Comparison of ENCODE assay signal across 17 mouse cellular contexts in genomic region chr5:9034535-9034934, GRCm38 (mm10). TPM values are rescaled to one million over a fixed set of nuclear protein-coding genes. Genes with fewer than 3 reads are reported as not detected.
DNase-seq lines count a peak whose midpoint lies in the region; ATAC-seq lines count a peak whose summit lies in the region.
"Had no signal": no experiment of that assay in that cellular context is flagged by ENCODE, and none has a peak within 500 bp of the region (broad histone marks: within the 10 kb centered on the region; RNA-seq: fewer than 3 reads in every experiment).

No protein-coding gene starts in this region.

- H3K36me3 ChIP-seq in kidney, embryonic 15.5 days: no peaks in the 10 kb centered on the region
- no peaks in the 10 kb centered on the region for H3K36me3 ChIP-seq in liver, embryonic 12.5 days
- no peaks in the 10 kb centered on the region for H3K36me3 ChIP-seq in limb, embryonic 10.5 days
- H3K36me3 ChIP-seq in hindbrain, embryonic 11.5 days (ENCODE audit: control insufficient read depth, insufficient read depth, low read length): no peaks in the 10 kb centered on the region
- H3K36me3 ChIP-seq: forebrain, embryonic 12.5 days; heart, embryonic 12.5 days; limb, embryonic 12.5 days had no signal

- peak; percentile 75 for DNase-seq in kidney, adult 11 months
- DNase-seq in kidney, postnatal 4 days: no peak
- DNase-seq in yolk sac, embryonic 10.5 days (ENCODE audit: low spot score): peak; percentile 87
- DNase-seq in limb, embryonic 10.5 days (ENCODE audit: low spot score): no peak
- DNase-seq in hindbrain, embryonic 11.5 days (ENCODE audit: low spot score): no peak
- DNase-seq in urinary bladder, postnatal 25 days (ENCODE audit: low spot score): no peak
- DNase-seq: cerebellum, postnatal 36 days; midbrain, embryonic 14.5 days; right cerebral cortex, postnatal 4 days; thymus, adult 18-20 months had no signal

- peak; percentile 40; the same call in 1 of the 2 replicates for ATAC-seq in kidney, embryonic 15.5 days (replicated peaks; ENCODE audit: low FRiP score)
- ATAC-seq in liver, embryonic 12.5 days: peak; percentile 73
- no peak for ATAC-seq in hindbrain, embryonic 11.5 days (ENCODE audit: low FRiP score)
- ATAC-seq: CD4-positive, CD25-positive, alpha-beta regulatory T cell, adult 4 months; hindbrain, postnatal 0 days had no signal

- no peaks in the 10 kb centered on the region for H3K9me3 ChIP-seq in kidney, embryonic 15.5 days (replicated peaks)
- H3K9me3 ChIP-seq in liver, embryonic 12.5 days (replicated peaks): no peaks in the 10 kb centered on the region
- H3K9me3 ChIP-seq in limb, embryonic 10.5 days (replicated peaks): no peaks in the 10 kb centered on the region
- H3K9me3 ChIP-seq in hindbrain, embryonic 11.5 days (ENCODE audit: control insufficient read depth, low read length): no peaks in the 10 kb centered on the region
- H3K9me3 ChIP-seq: forebrain, embryonic 12.5 days; heart, embryonic 12.5 days; limb, embryonic 12.5 days had no signal

- H3K4me2 ChIP-seq in kidney, embryonic 15.5 days: no peak overlapping the region
- H3K4me2 ChIP-seq in liver, embryonic 12.5 days: no peak overlapping the region
- no peak overlapping the region for H3K4me2 ChIP-seq in hindbrain, embryonic 11.5 days (replicated peaks; ENCODE audit: low read depth, low read length)
- H3K4me2 ChIP-seq: forebrain, embryonic 12.5 days; heart, embryonic 12.5 days; limb, embryonic 12.5 days had no signal

- no peaks in the 10 kb centered on the region for H3K27me3 ChIP-seq in kidney, embryonic 15.5 days
- H3K27me3 ChIP-seq in liver, embryonic 12.5 days (replicated peaks): no peaks in the 10 kb centered on the region
- H3K27me3 ChIP-seq in limb, embryonic 10.5 days (ENCODE audit: low read depth, poor library complexity, severe bottlenecking): no peaks in the 10 kb centered on the region
- H3K27me3 ChIP-seq in hindbrain, embryonic 11.5 days (ENCODE audit: control insufficient read depth, insufficient read depth, low read length): no peaks in the 10 kb centered on the region
- H3K27me3 ChIP-seq: forebrain, embryonic 12.5 days; heart, embryonic 12.5 days; limb, embryonic 12.5 days had no signal

- H3K27ac ChIP-seq in kidney, embryonic 15.5 days: no peak overlapping the region
- 0 out of 2 replicates have a peak overlapping the region, but pooled peaks have one; percentile 5 for H3K27ac ChIP-seq in liver, embryonic 12.5 days
- no peak overlapping the region for H3K27ac ChIP-seq in limb, embryonic 10.5 days
- no peak overlapping the region for H3K27ac ChIP-seq in hindbrain, embryonic 11.5 days (ENCODE audit: low read depth, low read length)
- H3K27ac ChIP-seq: forebrain, embryonic 12.5 days; hindbrain, postnatal 0 days; limb, embryonic 12.5 days had no signal

- 84% methylated on average over 9 of the region's 9 CpGs for WGBS in kidney, embryonic 15.5 days
- WGBS in liver, embryonic 12.5 days (ENCODE audit: insufficient replicate concordance): 77% methylated on average over 9 of the region's 9 CpGs
- 95% methylated on average over 9 of the region's 9 CpGs for WGBS in limb, embryonic 10.5 days
- WGBS in hindbrain, embryonic 11.5 days: 94% methylated on average over 9 of the region's 9 CpGs

- no peaks in the 10 kb centered on the region for H3K4me1 ChIP-seq in kidney, embryonic 15.5 days
- H3K4me1 ChIP-seq in liver, embryonic 12.5 days: no peaks in the 10 kb centered on the region
- H3K4me1 ChIP-seq in limb, embryonic 10.5 days: no peaks in the 10 kb centered on the region
- no peaks in the 10 kb centered on the region for H3K4me1 ChIP-seq in hindbrain, embryonic 11.5 days (replicated peaks; ENCODE audit: control insufficient read depth, insufficient read depth, low read length)
- H3K4me1 ChIP-seq: forebrain, embryonic 12.5 days; heart, embryonic 12.5 days; limb, embryonic 12.5 days had no signal

- H3K9ac ChIP-seq in kidney, embryonic 15.5 days: no peak overlapping the region
- H3K9ac ChIP-seq in liver, embryonic 12.5 days: no peak overlapping the region
- H3K9ac ChIP-seq in hindbrain, embryonic 11.5 days (ENCODE audit: low read depth, low read length): no peak overlapping the region
- H3K9ac ChIP-seq: forebrain, embryonic 12.5 days; heart, embryonic 12.5 days; limb, embryonic 12.5 days had no signal

- no peak overlapping the region for H3K4me3 ChIP-seq in kidney, embryonic 15.5 days (replicated peaks)
- no peak overlapping the region for H3K4me3 ChIP-seq in liver, embryonic 12.5 days
- no peak overlapping the region for H3K4me3 ChIP-seq in limb, embryonic 10.5 days
- H3K4me3 ChIP-seq in hindbrain, embryonic 11.5 days (ENCODE audit: low read depth, low read length): no peak overlapping the region
- H3K4me3 ChIP-seq: forebrain, embryonic 12.5 days; heart, embryonic 12.5 days; limb, embryonic 12.5 days had no signal

RNA-seq across cellular contexts. Expression of gene Crot, which starts 37.4 kb away (rescaled TPM):
- polyA plus RNA-seq in kidney, embryonic 15.5 days (2015; fragmentation: Nextera tagmentation; extraction: Ambion mirVana): 47.9 and 48.5 TPM in 2 replicates
- 30.1 and 31.4 TPM in 2 replicates for polyA plus RNA-seq in liver, embryonic 12.5 days (2016; fragmentation: Nextera tagmentation; extraction: Ambion mirVana)
- 35.4 and 40.8 TPM in 2 replicates for polyA plus RNA-seq in limb, embryonic 10.5 days (2016; fragmentation: Nextera tagmentation; extraction: Ambion mirVana)
- polyA plus RNA-seq in hindbrain, embryonic 11.5 days (2014; fragmentation: Nextera tagmentation; extraction: Ambion mirVana): 32.3 and 33.6 TPM in 2 replicates

Comparison
In these comparisons a context has a peak if more than half of its experiments do, and no peak if none do; other contexts are left out.
1. DNase-seq: peak in kidney, adult 11 months (single experiment) and yolk sac, embryonic 10.5 days (single experiment); none in kidney, postnatal 4 days (0 of 2), limb, embryonic 10.5 days (single experiment), hindbrain, embryonic 11.5 days (single experiment) and urinary bladder, postnatal 25 days (single experiment).